Mouse (Mus musculus) neural tube, embryonic 10.5 days (tissue): ENCODE measurements around the gene Flna.

Experiments used
- DNase-seq: peaks from one replicate; pipeline ENCODE4 v3.0.0-alpha.2; 2017; ENCODE audit warnings: low spot score; ENCODE audit errors: extremely low spot score

Flna gene

GRCm38 (mm10) chrX:74249615-74250014 lies at the start of gene Flna:
Gene Flna, minus strand, starts transcription at chrX:74249820.
- peak; percentile 61 for DNase-seq

GRCm38 (mm10) chrX:74298348-74298747 lies 48.7 kb upstream of the Flna start:
- no peak for DNase-seq

DNA sequence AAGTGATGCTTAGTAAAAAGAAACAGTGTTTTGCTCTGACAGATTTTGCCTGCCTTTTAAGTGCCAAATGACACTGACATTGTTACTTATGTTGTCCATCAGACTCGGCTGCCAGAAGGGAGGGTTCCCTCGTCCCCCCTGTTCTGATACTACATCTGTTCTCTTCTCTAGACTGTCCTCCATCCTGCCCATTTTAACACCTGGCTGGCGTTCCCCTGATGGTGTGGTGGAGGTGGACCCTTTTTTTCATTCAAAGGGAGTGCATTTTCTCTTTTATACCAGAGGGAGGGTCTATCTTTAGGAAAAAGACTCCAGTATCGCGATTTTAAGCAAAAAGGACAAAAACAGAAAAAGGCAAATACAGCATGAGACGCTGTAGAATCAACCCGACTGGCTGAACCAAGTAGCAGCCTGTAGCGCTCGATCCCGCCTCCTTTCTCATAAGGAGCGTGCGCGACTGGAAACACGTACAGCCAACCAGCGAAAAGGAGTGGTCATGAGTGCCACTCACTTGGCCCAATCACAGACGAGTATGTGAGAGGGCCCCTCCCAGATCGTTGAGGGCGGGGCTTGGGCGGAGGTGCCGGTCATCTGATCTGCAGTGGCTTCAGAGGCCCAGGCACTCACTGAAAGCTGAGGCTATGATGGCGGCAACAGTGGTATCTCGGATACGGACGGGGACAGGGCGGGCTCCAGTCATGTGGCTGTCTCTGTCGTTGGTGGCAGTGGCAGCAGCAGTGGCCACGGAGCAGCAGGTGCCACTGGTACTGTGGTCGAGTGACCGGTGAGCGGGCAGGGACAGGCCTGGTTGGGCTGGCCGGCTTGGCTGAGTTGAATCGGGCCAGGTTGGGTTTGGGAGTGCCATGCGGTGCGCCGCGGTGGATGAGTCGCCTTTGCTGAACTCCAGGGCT lies 47.2 kb upstream of the Flna start, which contains the start of gene Atp6ap1:
Gene Atp6ap1 (plus strand): TSS at position 560 of the 911 bp plus-strand sequence.
- DNase-seq: peak; percentile 82

- DNase-seq: no peak
These were observed 43.8 kb upstream of the Flna start for GRCm38 (mm10) chrX:74293431-74293830.

DNA sequence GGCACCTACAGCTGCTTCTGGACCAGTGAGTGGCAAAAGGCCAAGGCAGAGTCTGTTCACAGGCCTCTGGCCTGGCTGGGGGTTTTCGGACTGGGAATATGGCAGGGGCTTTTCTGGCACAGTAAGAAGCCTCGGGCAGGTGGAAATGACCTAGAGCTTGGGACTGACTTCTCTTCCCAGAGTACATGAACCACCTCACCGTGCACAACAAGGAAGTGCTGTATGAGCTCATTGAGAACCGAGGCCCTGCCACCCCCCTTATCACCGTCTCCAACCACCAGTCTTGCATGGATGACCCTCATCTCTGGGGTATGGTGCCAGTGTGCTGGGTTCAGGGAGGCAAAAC lies 33.4 kb upstream of the Flna start:
- no peak for DNase-seq

GRCm38 (mm10) chrX:74282395-74283091 lies 32.9 kb upstream of the Flna start:
- peak; percentile 75 for DNase-seq

GRCm38 (mm10) chrX:74281732-74282394 lies 32.2 kb upstream of the Flna start, which contains the start of the genes Taz and Dnase1l1:
Gene Taz, plus strand, starts transcription at chrX:74281912.
Gene Dnase1l1, minus strand, starts transcription at chrX:74282337.
- DNase-seq: peak; percentile 42

- DNase-seq: no peak
These were observed 31.6 kb upstream of the Flna start for GRCm38 (mm10) chrX:74281041-74281731.

GRCm38 (mm10) chrX:74277916-74278315 lies 28.3 kb upstream of the Flna start:
- no peak for DNase-seq

DNA sequence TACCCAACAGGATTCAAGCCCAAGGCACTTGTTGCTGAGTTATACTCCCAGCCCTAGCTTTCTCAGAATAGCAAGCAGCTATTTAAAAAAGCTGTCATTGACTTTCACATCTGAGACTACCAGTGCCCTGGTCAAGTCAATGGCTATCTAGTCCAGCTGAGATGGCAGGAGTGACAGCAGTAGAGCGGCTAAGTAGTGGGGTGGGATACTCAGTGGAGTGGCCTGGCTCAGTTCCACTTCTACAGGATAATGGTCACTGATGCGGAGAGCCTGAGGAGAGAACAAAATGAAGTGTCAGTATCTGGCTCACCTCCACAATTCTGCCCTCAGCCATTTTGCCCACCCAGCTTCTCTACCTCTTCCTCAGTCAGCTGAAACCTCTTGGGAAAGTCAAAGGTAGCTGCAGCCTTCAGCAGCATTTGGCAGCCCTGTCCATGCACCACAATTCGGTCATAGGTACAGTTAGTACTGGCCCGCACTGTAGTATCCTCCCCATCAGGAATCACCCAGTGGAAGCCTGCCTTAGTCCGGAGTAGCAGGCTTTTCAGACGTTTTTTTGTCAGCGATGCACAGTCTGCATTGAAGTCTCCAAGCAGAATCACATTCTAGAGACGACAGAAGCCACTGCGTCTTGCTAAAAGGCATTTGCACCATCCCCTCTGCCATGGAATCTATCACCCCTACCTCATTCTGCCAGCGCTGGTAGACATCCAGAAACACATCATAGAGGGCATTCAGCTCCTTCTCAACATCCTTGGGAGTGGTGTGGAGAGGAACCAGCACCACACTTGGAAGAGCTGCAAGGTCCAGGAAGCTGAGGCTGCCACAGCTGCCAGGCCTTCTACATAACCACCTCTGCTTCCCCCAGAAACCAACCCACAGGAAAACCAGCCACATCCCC lies 24.1 kb upstream of the Flna start:
- peak; percentile 16 for DNase-seq

DNA sequence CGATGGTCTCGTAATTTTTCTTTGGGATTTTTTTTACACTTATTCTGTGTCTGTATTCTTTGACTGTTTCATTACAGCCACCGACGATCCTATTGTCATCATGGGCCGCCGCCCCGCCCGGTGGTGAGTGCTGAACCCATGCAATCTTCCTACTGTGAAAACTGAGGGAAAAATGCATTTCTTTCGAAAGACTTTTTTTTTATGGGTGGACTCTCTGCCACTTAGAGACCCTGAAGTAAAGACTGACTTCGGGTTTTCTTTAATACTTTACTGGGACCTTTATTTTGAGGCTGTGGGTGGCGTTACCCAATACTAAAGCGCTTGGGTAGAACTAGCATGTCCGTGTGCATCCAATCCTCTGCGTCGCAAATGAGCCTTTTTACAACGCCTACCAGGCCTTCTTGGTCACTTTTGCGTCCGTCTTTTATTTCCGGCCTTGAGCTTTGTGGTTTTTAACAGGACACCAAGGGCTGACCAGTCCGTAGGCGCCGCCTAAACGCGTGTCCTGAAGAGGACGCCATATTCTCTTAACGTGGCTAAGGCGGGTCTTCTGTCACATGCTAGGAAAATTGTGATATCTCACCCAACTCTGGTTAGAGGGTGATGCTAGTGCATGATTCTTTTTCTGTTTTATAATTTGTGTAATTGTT lies 21.4 kb upstream of the Flna start:
- DNase-seq: peak; percentile 25

DNA sequence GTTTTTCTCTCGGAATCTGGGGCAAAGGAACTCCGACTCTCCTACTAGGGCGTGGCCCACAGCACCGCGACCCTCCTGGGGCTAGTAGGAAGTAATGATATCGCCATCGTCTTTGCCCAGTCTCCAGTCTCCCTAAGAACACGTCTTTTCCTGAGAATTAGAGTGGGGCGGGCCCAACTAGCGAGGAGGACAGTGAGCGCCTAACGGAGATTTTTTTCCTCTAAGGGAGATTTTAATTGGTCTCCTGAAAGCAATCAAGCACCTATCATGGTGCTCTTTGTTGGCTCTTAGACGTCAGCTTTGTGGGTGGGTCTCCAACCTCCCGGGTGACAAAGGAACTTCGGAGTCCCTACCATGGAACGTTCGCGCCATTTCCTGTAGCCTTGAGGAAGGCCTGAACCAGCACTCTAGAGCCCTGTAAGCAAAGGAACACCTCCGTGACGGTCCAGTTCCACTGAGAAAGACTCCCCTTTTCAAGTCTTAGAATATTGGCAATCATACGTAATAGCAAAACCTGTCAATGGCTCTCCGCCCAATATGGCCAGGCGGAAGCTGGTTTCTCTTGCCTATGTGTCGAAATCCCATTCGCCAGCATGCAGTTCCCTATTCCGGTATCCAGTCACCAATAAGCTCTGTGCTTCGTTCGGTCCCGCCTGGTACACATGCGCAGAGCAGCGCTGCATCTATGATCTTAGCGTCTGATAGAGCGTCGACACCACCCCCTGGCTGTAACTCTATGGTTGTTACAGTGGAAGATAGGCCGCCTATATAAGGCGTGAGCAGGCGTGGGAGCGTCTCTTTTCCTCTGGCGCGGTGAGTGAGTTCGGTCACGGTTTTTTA lies 20.7 kb upstream of the Flna start, which contains the start of gene Rpl10:
Gene Rpl10 (plus strand): TSS at position 751 of the 840 bp plus-strand sequence.
- peak; percentile 84 for DNase-seq

- peak; percentile 21 for DNase-seq
These were observed 20.1 kb upstream of the Flna start for GRCm38 (mm10) chrX:74269736-74270061.

DNA sequence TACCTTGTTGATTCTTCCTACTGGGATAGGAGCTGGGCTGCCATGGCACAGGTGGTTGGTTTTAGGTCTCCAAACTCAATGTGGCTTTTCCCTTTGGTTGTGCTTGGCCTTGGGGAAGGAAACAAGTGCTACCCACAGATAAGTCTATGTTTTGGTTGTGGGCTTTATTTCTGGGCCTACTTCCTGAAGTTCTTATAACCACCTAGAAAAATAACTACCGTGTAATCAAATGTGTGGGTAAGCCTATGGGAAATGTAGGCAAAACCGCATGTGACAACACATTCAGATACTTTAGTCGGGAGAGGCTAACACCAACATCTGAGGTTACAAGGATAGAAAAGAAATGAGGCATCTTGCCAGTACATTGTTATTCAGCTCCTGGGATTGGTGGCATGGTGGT lies 8.1 kb upstream of the Flna start:
- no peak for DNase-seq

GRCm38 (mm10) chrX:74254888-74255565 lies 5.4 kb upstream of the Flna start:
- no peak for DNase-seq

GRCm38 (mm10) chrX:74254153-74254887 lies 4.7 kb upstream of the Flna start, which contains the start of gene Emd:
Gene Emd, plus strand, starts transcription at chrX:74254687.
- DNase-seq: peak; percentile 81

- peak; percentile 41 for DNase-seq
These were observed 969 bp downstream of the Flna start for GRCm38 (mm10) chrX:74248651-74249050.
